Mouse (Mus musculus) CH12.LX (cell line): ENCODE results near the gene Atg101.

Experiments
- CHD1 ChIP-seq: IDR thresholded peaks from 2 replicates; pipeline ENCODE4 v1.6.1; 2012; ENCODE audit warnings: low read depth, low read length, improper control_type of control experiment, inconsistent platforms
- CHD2 ChIP-seq: IDR thresholded peaks from 2 replicates; pipeline ENCODE4 v1.6.1; 2011; ENCODE audit warnings: low read length, improper control_type of control experiment
- CTCF ChIP-seq, 2 experiments: IDR thresholded peaks in 1 of 2; conservative IDR thresholded peaks in 1 of 2; 2 replicates each; pipeline ENCODE4 v1.5.1; 2011 to 2012; ENCODE audit warnings: low read depth in 2 of 2, low read length in 2 of 2, improper control_type of control experiment in 1 of 2, inconsistent platforms in 1 of 2, mild to moderate bottlenecking in 1 of 2, moderate library complexity in 1 of 2
- ELF1 ChIP-seq: IDR thresholded peaks from 2 replicates; pipeline ENCODE4 v1.6.1; 2014; ENCODE audit warnings: low read depth, mild to moderate bottlenecking, inconsistent platforms, low read length, improper control_type of control experiment
- HCFC1 ChIP-seq: IDR thresholded peaks from 2 replicates; pipeline ENCODE4 v1.6.1; 2012; ENCODE audit warnings: low read depth, mild to moderate bottlenecking, inconsistent platforms, low read length, improper control_type of control experiment
- MAZ ChIP-seq: IDR thresholded peaks from 2 replicates; pipeline ENCODE4 v1.6.1; 2012; ENCODE audit warnings: low read depth, mild to moderate bottlenecking, inconsistent platforms, low read length, improper control_type of control experiment, moderate library complexity
- NELFE ChIP-seq: IDR thresholded peaks from 2 replicates; pipeline ENCODE4 v1.6.1; 2011; ENCODE audit warnings: low read depth, low read length, improper control_type of control experiment
- NRF1 ChIP-seq: IDR thresholded peaks from 2 replicates; pipeline ENCODE4 v1.6.1; 2014; ENCODE audit warnings: low read depth, mild to moderate bottlenecking, inconsistent platforms, low read length, improper control_type of control experiment, moderate library complexity
- POLR2A ChIP-seq: IDR thresholded peaks from 2 replicates; pipeline ENCODE4 v1.6.1; 2011; ENCODE audit warnings: low read depth, mild to moderate bottlenecking, improper control_type of control experiment, low read length
- TCF12 ChIP-seq: IDR thresholded peaks from 2 replicates; pipeline ENCODE4 v1.6.1; 2014; ENCODE audit warnings: low read depth, mild to moderate bottlenecking, inconsistent platforms, low read length, improper control_type of control experiment
- USF1 ChIP-seq: IDR thresholded peaks from 2 replicates; pipeline ENCODE4 v1.6.1; 2014; ENCODE audit warnings: low read depth, mild to moderate bottlenecking, inconsistent platforms, low read length, improper control_type of control experiment
- USF2 ChIP-seq: conservative IDR thresholded peaks from 2 replicates; pipeline ENCODE4 v1.6.1; 2011; ENCODE audit warnings: low read depth, low read length, improper control_type of control experiment
- ZKSCAN1 ChIP-seq: IDR thresholded peaks from 2 replicates; pipeline ENCODE4 v1.6.1; 2012; ENCODE audit warnings: low read depth, inconsistent platforms, low read length, improper control_type of control experiment, borderline replicate concordance
- ZMIZ1 ChIP-seq: IDR thresholded peaks from 2 replicates; pipeline ENCODE4 v1.6.1; 2012; ENCODE audit warnings: low read depth, mild to moderate bottlenecking, inconsistent platforms, low read length, improper control_type of control experiment

DNA sequence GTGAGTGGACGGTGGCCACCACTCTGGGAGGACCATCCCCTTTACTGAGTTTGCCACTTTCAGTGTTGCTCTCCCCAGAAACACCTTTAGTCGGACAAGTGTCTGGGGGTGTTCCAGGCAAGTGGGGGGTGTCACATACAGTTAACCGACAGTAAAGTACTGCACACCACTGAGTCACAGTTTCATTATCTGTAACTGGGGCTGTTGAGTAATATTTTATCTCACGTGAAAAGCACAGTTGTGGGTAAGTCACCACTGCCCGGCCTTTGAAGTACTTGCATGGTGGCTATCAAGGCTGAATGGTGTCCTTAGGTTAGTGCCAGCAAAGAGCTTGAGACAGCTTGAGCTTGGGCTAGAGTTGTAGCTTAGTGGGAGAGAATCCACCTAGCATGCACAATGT is 1.6 kb upstream of the Atg101 start:
- TF ChIP-seq POLR2A, result no peak
- TF ChIP-seq CTCF (conservative IDR thresholded peaks at IDR 0.05 in 1 of 2, IDR thresholded peaks at IDR 0.05 in 1 of 2; ENCODE audit: low read depth in 2 of 2, low read length in 2 of 2), result no peak
- no peak for TF ChIP-seq ZMIZ1
- TF ChIP-seq ELF1, result no peak
- TF ChIP-seq CHD2, result no peak
- no peak for TF ChIP-seq CHD1
- TF ChIP-seq TCF12, result no peak
- TF ChIP-seq NELFE, result no peak
- TF ChIP-seq USF2, result no peak
- TF ChIP-seq USF1, result no peak
- TF ChIP-seq NRF1, result no peak
- TF ChIP-seq HCFC1, result no peak
- no peak for TF ChIP-seq MAZ
- TF ChIP-seq ZKSCAN1, result no peak
